Mouse (Mus musculus) heart, postnatal 36 days (tissue): ENCODE measurements at regions not wholly inside any gene's neighbourhood (a gene's known extent, or its start where the extent isn't known, plus 50 kb on each side); places are given as distances from the start of the nearest gene placed in this dataset.
"Not testable (repeated sequence)": the region's sequence is repeated elsewhere in the genome, so short reads cannot be mapped to it uniquely, and the experiment has no call there.

ENCODE experiments used
- DNase-seq, 2 experiments: peaks; one replicate each; pipeline ENCODE4 v3.0.0; 2021 to 2022
- intact Hi-C: fragments of 180-260 bp; cut with DNase I; formaldehyde crosslinking; loops from one replicate; pipeline ENCODE4 v1.15.1; 2025

GRCm38 (mm10) chr8:24386462-24386861 is 339.2 kb downstream of the Adam3 start:
- intact Hi-C loops = loop anchor here (1.0 to 10.0 kb wide), 4 partner anchors 109 to 790 kb away; no protein-coding TSS in a partner anchor
- DNase-seq = peak; percentile 74 to 85

- intact Hi-C loops = loop anchor here (10.0 kb wide), 1 partner anchor 429 kb away; no protein-coding TSS in a partner anchor
- DNase-seq = no peak
These were observed 341.7 kb downstream of the Adam3 start for GRCm38 (mm10) chr8:24383963-24384435.

- no peak for DNase-seq
- intact Hi-C loops = loop anchor here (10.0 kb wide), 1 partner anchor 429 kb away; no protein-coding TSS in a partner anchor
These were observed 342.3 kb downstream of the Adam3 start for GRCm38 (mm10) chr8:24383130-24383962.

GRCm38 (mm10) chr8:24381666-24382253 is 343.9 kb downstream of the Adam3 start:
- DNase-seq = no peak
- intact Hi-C loops = loop anchor here (10.0 kb wide), 1 partner anchor 427 kb away; no protein-coding TSS in a partner anchor

- intact Hi-C loops = no loop called here
These were observed 347.6 kb downstream of the Adam3 start for GRCm38 (mm10) chr8:24378070-24378469.

GRCm38 (mm10) chr8:24376846-24377245 is 348.8 kb downstream of the Adam3 start:
- DNase-seq, intact Hi-C loops: not testable (repeated sequence)

More at GRCm38 (mm10) chr8:24378070-24378469, 347.6 kb downstream of the Adam3 start:
- DNase-seq = no peak

- DNase-seq = no peak
- intact Hi-C loops = no loop called here
These were observed 351.1 kb downstream of the Adam3 start for GRCm38 (mm10) chr8:24374503-24374902.

- DNase-seq = no peak
These were observed 353.6 kb downstream of the Adam3 start for GRCm38 (mm10) chr8:24372068-24372467.

GRCm38 (mm10) chr8:24366000-24366399 is 359.7 kb downstream of the Adam3 start:
- intact Hi-C loops = no loop called here
- DNase-seq = no peak

More at GRCm38 (mm10) chr8:24372068-24372467, 353.6 kb downstream of the Adam3 start:
- intact Hi-C loops = no loop called here

- intact Hi-C loops = no loop called here
- DNase-seq = peak in 1 of 2 experiments; percentile 11
These were observed 361.0 kb downstream of the Adam3 start for GRCm38 (mm10) chr8:24364685-24365084.

- intact Hi-C loops = no loop called here
- no peak for DNase-seq
These were observed 366.5 kb downstream of the Adam3 start for GRCm38 (mm10) chr8:24359022-24359600.

GRCm38 (mm10) chr8:24355146-24355545 is 370.5 kb downstream of the Adam3 start:
- DNase-seq = no peak
- intact Hi-C loops = no loop called here

GRCm38 (mm10) chr8:24353842-24354241 is 371.8 kb downstream of the Adam3 start:
- intact Hi-C loops = no loop called here
- DNase-seq = no peak

GRCm38 (mm10) chr8:24352322-24352721 is 373.3 kb downstream of the Adam3 start:
- DNase-seq = no peak
- intact Hi-C loops = no loop called here

- intact Hi-C loops = no loop called here
- DNase-seq = peak; percentile 8 to 9
These were observed 373.9 kb downstream of the Adam3 start for GRCm38 (mm10) chr8:24351760-24352159.

- intact Hi-C loops = no loop called here
- DNase-seq = no peak
These were observed 379.1 kb downstream of the Adam3 start for GRCm38 (mm10) chr8:24346390-24347113.

GRCm38 (mm10) chr8:24338694-24339093 is 387.0 kb downstream of the Adam3 start:
- intact Hi-C loops = loop anchor here (5.0 kb wide), 1 partner anchor 741 kb away; no protein-coding TSS in a partner anchor
- no peak for DNase-seq

GRCm38 (mm10) chr8:24337635-24338034 is 388.0 kb downstream of the Adam3 start:
- peak in 1 of 2 experiments; percentile 24 for DNase-seq

GRCm38 (mm10) chr8:24335709-24336108 is 389.9 kb downstream of the Adam3 start:
- DNase-seq = no peak
- intact Hi-C loops = loop anchor here (5.0 kb wide), 1 partner anchor 738 kb away; no protein-coding TSS in a partner anchor

More at GRCm38 (mm10) chr8:24337635-24338034, 388.0 kb downstream of the Adam3 start:
- intact Hi-C loops = loop anchor here (5.0 kb wide), 1 partner anchor 740 kb away; no protein-coding TSS in a partner anchor

GRCm38 (mm10) chr8:24333705-24334104 is 391.9 kb downstream of the Adam3 start:
- no peak for DNase-seq
- intact Hi-C loops = no loop called here
